Mouse (Mus musculus): ENCODE data around the gene Clk2.

DNA sequence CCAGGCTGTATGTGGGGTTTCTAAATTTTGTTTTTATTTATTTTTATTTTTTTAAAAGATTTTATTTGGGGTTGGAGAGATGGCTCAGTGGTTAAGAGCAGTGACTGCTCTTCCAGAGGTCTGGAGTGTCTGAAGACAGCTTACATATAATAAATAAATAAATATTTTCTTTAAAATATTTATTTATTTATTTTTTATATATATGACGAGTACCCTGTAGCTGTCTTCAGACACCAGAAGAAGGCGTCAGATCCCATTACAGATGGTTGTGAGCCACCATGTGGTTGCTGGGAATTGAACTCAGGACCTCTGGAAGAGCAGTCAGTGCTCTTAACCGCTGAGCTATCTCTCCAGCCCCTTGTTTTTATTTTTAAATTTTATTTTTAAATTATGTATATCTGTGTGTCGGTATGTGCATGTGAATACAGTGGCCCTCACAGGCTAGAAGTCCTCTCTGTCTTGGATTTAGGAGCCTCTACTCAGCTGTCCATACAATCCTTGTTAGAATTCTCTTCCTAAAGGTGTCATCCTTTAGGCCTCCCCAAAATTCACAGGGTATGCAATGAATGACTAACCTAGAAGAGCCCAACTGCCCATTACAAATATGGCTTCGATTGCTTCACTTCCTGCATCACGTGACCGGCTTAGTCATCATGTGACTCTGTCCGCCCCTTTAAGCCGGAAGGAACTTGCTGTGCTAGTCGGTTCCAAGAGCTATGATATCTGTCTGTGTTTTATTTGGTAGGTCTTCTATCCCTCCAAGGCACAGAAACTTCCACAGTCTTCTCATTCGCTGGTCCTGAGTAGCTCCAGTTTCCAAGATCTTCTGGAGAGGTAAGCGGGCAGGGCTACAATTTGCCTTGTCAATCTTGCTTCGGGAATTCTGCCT is 37.9 kb downstream of the Clk2 start, which contains the start of gene Gba:
- TF ChIP-seq POLR2A (IDR thresholded peaks at IDR 0.05; ENCODE audit: low read depth, low read length) (peak; percentile 70), CTCF (IDR thresholded peaks at IDR 0.05; ENCODE audit: borderline replicate concordance, insufficient read depth, low read length) (no peak)
